Mouse (Mus musculus): ENCODE data around the gene Tspan14.

- no peak for TF ChIP-seq CTCF (conservative IDR thresholded peaks at IDR 0.05; ENCODE audit: low read length)
- no peak for TF ChIP-seq NANOG (IDR thresholded peaks at IDR 0.05; ENCODE audit: borderline replicate concordance, low read length)
- TF ChIP-seq POU5F1 (IDR thresholded peaks at IDR 0.05; ENCODE audit: borderline replicate concordance, low read length), result no peak
Observed at GRCm38 (mm10) chr14:41007641-41008040, 41.0 kb upstream of the Tspan14 start.
